Mouse (Mus musculus): ENCODE data around the gene Pes1.
"Not testable (repeated sequence)": the region's sequence is repeated elsewhere in the genome, so short reads cannot be mapped to it uniquely, and the experiment has no call there.

Gene Pes1

DNA sequence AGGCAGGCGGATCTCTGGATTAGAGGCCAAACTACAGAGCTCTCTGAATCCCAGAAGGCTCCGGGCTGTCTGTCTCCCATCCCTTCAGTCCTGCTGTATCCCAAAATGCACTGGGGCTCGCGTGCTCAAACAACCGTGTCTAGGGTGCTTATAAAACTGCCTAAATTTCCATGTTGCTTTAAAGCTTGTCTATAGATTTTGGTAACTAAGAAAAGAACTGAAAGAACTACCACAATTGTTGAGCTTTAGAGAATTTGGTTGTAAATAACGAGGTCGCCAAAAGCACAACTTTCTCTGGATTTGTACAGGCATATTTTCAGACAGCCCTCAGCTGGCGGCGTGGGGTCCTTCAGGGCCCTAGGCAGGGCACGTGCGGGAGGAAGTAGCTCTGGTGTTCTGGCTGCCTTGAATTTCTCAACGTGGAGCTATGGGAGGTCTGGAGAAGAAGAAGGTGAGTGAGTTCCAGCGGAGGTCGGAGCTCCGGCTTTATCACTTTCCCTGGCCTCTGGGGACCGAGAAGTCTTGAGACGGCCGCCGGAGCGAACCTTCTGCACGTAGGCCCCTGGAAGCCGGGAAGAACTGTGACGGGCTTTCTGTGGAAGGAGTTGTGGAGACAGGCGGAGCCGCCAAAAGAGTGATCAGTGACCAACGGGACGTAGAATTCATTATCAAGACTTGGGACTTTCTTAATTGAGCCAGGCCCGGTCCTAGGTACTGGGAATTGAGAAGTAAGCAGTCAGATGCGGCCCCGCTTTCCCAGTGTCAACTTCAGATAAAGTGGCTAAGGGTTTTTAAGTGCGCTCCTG, at the start of gene Pes1:
Gene Pes1, plus strand, starts transcription at position 366 of the 806 bp plus-strand sequence.
- peak; percentile 87 for DNase-seq (ENCODE audit: low read depth, low spot score)

DNA sequence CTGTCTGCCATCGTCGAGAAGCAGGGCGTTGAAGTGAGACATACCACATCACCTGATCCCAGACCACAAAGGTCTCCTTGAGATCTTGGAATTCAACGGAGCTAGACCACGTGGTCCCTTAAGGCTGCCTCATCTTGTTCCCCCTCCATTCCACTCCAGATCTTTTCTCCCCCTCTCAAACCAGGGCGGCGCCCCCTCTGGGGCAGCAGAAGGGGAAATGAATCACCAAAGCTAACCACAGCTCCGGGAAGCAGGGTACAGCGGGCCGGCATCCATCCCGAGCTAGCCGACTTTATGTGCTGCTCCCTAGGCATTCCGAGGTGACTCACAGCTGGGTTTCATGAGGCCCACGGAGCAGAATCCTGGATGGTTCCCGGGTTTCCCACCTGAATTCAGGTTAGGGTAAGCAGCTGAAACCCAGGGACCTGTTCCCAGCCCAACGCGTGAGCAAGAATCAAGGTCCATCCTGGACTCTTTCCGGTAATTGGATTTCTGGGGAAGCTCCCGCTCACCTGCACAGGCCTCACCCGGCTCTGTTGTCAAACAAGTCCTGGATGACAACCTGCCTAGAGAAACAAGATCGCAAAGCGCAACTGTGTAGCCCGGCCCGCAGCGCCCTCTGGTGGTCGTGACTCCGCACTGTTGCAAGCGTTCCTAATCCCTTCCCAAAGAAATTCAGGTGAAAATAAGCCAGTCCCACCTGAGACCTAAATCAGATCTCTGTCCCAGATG, 49.5 kb upstream of the Pes1 start, which contains the start of gene Slc35e4:
Gene Slc35e4, minus strand, starts transcription at position 556 of the 732 bp plus-strand sequence.
- peak; percentile 61 for DNase-seq (ENCODE audit: low read depth, low spot score)

DNA sequence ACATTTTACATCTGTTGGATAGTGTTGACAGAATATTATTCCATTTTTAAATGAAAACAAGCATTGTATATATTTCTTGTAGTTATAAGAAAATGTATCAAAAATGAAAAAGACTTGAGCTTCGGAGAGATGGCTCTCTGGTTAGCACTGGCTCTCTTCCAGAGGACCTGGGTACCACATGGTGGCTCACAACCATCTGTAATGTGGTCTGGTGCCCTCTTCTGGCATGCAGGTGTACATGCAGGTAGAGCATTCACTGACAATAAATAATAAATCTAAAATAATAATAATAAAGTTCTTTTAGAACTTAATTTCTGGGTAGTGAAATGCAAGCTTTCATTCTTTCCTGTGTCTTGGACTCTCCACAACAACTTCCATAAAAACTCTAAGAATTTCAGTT, 45.0 kb upstream of the Pes1 start:
- no peak for DNase-seq (ENCODE audit: low read depth, low spot score)

- peak; percentile 56 for DNase-seq (ENCODE audit: low read depth, low spot score)
These were observed 43.3 kb upstream of the Pes1 start for GRCm38 (mm10) chr11:3920476-3920875.

- no peak for DNase-seq (ENCODE audit: low read depth, low spot score)
These were observed 42.4 kb upstream of the Pes1 start for GRCm38 (mm10) chr11:3921281-3921850.

DNA sequence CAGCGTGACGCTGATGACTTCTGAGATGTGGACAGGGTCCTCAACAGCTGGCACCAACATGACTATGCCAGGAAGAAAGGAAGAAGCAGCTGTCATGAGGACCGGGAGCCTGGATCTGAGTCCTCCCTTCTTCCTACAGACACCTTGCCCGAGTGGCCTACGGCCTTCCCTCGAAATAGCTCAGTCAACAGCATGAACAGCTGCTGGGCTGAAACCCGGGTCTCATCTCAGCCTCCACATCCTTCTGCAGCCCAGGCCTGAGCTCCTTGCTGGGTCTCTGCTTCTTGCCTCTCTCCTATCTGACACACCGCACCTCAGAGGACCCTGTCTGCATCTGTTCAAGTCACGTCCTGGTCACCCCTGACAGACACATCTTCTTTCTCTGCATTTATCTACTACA, 41.7 kb upstream of the Pes1 start:
- DNase-seq (ENCODE audit: low read depth, low spot score): no peak

- DNase-seq (ENCODE audit: low read depth, low spot score): no peak
These were observed 41.0 kb upstream of the Pes1 start for GRCm38 (mm10) chr11:3922731-3923130.

DNA sequence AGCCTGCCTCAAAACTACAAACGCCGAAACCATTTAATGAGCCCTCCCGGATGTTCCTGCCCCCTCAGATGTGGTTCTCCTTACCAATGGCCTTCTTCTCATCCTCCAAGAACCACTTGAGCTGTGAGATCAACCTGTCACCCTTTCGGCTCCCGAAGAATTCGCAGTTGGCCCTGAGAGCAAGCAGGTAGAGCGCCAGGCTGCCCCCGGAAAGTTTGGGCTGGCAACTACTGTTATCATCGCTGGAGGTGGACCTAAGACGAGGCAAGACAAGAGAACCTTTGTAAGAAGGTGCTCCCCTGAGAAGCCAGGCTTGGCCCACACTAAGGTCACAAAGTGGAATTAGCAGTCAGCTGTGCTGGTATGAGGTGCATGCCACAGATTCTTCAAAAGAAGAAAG, 37.9 kb upstream of the Pes1 start:
- no peak for DNase-seq (ENCODE audit: low read depth, low spot score)

GRCm38 (mm10) chr11:3930019-3930418, 33.8 kb upstream of the Pes1 start:
- DNase-seq (ENCODE audit: low read depth, low spot score): no peak

DNA sequence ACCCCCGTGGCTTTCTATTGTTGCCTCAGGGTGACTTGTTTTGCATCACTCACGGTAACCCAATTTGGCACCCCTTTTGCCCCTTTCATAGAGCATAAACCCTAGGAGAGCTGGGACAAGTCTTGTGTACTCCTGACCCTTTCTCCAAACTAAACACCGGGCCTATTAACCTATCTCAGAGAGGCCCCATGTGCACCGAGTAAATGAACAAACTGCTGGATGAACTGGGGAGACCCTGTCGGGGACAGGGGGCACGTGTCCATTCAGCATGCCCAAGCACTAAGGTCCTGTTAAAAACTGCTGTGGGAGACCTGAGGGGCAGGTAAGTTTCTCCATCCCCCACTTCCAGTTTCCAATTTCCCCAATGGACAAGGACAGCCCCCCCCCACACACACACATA, 32.8 kb upstream of the Pes1 start:
- no peak for DNase-seq (ENCODE audit: low read depth, low spot score)

- DNase-seq (ENCODE audit: low read depth, low spot score): peak; percentile 56
These were observed 32.1 kb upstream of the Pes1 start, which contains the start of gene Tcn2 for GRCm38 (mm10) chr11:3931511-3932211. Tcn2 (minus strand) TSS chr11:3932159.

DNA sequence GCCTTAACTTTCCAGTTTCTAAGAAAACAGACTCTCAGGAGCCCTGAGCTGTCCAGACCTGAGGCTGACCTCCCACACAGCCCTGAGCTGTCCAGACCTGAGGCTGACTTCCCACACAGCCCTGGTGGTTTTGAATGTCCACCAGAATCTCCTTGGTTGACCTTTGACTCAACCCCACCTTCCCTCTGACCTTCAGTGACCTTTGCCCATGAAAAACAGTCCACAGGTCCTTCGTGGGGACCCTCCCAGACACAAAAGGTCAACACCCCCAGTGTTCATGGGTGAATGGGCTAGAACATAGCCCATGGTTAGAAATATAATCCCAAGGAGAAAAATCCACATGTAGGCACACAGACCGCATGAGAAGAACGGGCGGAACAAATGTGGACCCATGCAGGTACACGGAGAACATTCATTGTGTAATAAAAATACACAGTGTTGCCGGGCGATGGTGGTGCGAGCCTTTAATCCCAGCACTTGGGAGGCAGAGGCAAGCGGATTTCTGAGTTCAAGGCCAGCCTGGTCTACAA, 30.0 kb upstream of the Pes1 start:
- DNase-seq (ENCODE audit: low read depth, low spot score): no peak

DNA sequence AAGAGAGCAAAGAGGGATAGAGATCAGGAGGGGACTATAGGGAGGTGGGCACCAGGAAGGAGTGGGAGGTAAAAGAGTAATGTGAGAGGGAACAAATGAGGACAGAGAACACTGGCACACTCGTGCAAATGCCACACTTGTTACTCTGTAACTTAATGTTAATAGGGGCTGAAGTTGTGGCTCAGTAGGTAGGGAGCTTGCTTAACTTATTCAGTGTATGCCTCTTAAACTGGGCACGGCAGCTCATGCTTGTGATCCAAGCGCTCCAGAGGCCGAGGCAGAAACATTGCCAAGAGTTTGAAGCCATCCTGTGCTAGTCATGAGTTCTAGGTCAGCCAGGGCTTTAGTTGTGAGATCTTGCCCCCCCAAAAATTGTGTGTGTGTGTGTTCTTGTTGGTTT, 28.6 kb upstream of the Pes1 start:
- DNase-seq (ENCODE audit: low read depth, low spot score): no peak

DNA sequence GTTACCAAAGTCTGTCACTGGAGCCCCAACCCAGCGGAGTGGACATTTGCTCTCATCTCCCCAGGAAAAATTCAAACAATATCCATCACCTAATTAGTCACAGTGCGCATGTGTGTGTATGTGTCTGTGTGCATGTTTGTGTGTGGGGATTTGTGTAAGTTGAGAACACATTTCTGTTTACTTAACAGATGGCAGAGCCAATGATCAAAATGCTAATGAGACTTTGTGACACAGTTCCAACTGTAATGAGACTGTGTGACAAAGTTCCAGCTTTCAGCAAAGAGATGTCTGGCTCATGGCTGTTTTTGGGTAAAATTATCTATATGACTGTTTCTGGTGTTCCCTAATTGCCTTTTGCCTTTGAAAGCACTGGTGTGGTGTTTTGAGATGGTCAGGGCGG, 27.5 kb upstream of the Pes1 start:
- no peak for DNase-seq (ENCODE audit: low read depth, low spot score)

DNA sequence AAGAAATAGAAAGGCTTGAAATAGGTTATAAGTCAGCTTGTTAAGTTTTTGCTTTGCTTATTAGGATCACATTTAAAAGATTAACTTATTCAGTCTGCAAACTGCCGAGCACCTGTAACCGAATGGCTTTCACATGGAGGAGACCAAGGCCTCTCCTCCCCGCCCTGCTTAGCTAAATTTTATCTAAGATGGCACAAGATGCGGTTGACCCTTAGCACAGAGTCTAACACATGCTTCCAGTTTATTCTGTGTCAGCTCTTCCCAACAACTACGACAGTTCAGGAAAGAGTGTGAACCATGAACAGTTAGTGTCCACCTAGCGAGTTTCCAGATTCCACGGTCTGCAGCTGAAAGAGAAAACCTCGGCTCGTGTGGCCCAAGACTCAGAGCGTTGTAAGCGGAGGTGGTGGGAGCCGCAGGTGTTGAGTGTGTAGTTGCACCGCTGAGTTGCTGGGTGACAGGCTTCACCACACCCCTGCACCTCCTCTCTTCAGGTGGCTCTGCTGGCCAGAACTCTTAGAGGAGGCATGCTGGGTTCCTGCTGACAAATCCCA, 26.4 kb upstream of the Pes1 start:
- DNase-seq (ENCODE audit: low read depth, low spot score): no peak

- peak; percentile 66 for DNase-seq (ENCODE audit: low read depth, low spot score)
These were observed 22.4 kb upstream of the Pes1 start for GRCm38 (mm10) chr11:3941371-3941770.

- DNase-seq (ENCODE audit: low read depth, low spot score): no peak
These were observed 17.4 kb upstream of the Pes1 start for GRCm38 (mm10) chr11:3946386-3946785.

GRCm38 (mm10) chr11:3954876-3955275, 8.9 kb upstream of the Pes1 start:
- DNase-seq (ENCODE audit: low read depth, low spot score): not testable (repeated sequence)

- DNase-seq (ENCODE audit: low read depth, low spot score): not testable (repeated sequence)
These were observed 8.4 kb upstream of the Pes1 start for GRCm38 (mm10) chr11:3955371-3955770.

GRCm38 (mm10) chr11:3960901-3961300, 2.9 kb upstream of the Pes1 start:
- DNase-seq (ENCODE audit: low read depth, low spot score): no peak

- DNase-seq (ENCODE audit: low read depth, low spot score): no peak
These were observed 2.0 kb upstream of the Pes1 start for GRCm38 (mm10) chr11:3961761-3962160.
